Mouse (Mus musculus) liver, adult 2 months (tissue): ENCODE measurements around the gene Dst. TPM values are rescaled to one million over a fixed set of nuclear protein-coding genes. Genes with fewer than 3 reads are reported as not detected.

ENCODE experiments used
- DNase-seq: peaks from one replicate; pipeline ENCODE4 v3.0.0-alpha.2; 2011; ENCODE audit warnings: low read depth, low spot score; ENCODE audit errors: extremely low read depth
- H3K27ac ChIP-seq: fragments of 200-500 bp; replicated peaks from 2 replicates; pipeline ENCODE4 v1.5.1; 2012; ENCODE audit warnings: low read depth, mild to moderate bottlenecking, control low read depth, inconsistent platforms, low read length; ENCODE audit not compliant: insufficient read depth
- H3K27me3 ChIP-seq: fragments of 200-500 bp; 2 replicates; pipeline ENCODE4 v1.6.1; 2012; ENCODE audit warnings: mild to moderate bottlenecking, moderate library complexity, low read length, inconsistent platforms; ENCODE audit not compliant: control insufficient read depth, insufficient read depth
- H3K36me3 ChIP-seq: fragments of 200-500 bp; 2 replicates; pipeline ENCODE4 v1.6.1; 2012; ENCODE audit warnings: low read length, inconsistent platforms; ENCODE audit not compliant: control insufficient read depth, insufficient read depth
- H3K4me1 ChIP-seq: fragments of 200-500 bp; 2 replicates; pipeline ENCODE4 v1.6.1; 2011; ENCODE audit warnings: low read length; ENCODE audit not compliant: control insufficient read depth, insufficient read depth
- H3K4me3 ChIP-seq: fragments of 200-500 bp; 2 replicates; pipeline ENCODE4 v1.5.1; 2011; ENCODE audit warnings: low read depth, mild to moderate bottlenecking, control low read depth, low read length, moderate library complexity; ENCODE audit not compliant: insufficient read depth
- H3K79me2 ChIP-seq: fragments of 200-500 bp; 2 replicates; pipeline ENCODE4 v1.6.1; 2012; ENCODE audit warnings: inconsistent platforms, mild to moderate bottlenecking, low read length, moderate library complexity; ENCODE audit not compliant: control insufficient read depth, insufficient read depth
- H3K9ac ChIP-seq: fragments of 200-500 bp; 2 replicates; pipeline ENCODE4 v1.6.1; 2012; ENCODE audit warnings: low read depth, mild to moderate bottlenecking, control low read depth, inconsistent platforms, low read length
- CTCF ChIP-seq: fragments of 200-500 bp; IDR thresholded peaks from 2 replicates; pipeline ENCODE4 v1.5.1; 2011; ENCODE audit warnings: low read depth, low read length, control low read depth
- POLR2A ChIP-seq: fragments of 200-500 bp; IDR thresholded peaks from 2 replicates; pipeline ENCODE4 v1.6.1; 2011; ENCODE audit warnings: low read length, control low read depth; ENCODE audit not compliant: insufficient read depth; ENCODE audit errors: extremely low read depth
- whole genome bisulfite sequencing: fragments of 180-500 bp; shearing (Covaris S2); methylation state at CpG from one replicate; pipeline ENCODE4 v1.1.7; 2018; 5-methylcytosine and 5-hydroxymethylcytosine counted together
- polyA plus RNA-seq: library from polyadenylated mRNA; depleted of rRNA; stranded (reverse); fragments of >200 nt; gene quantifications from 2 replicates; pipeline ENCODE4 v1.2.3, GENCODE M21; 2012; rRNA removed
- total RNA-seq: library from RNA; depleted of rRNA; stranded (reverse); fragments of >200 nt; gene quantifications from 2 replicates; pipeline ENCODE4 v1.2.3, GENCODE M21; 2014; rRNA removed

Gene Dst
- total RNA-seq (53.6 and 60.4 TPM in 2 replicates), polyA plus RNA-seq (10.5 and 14.8 TPM in 2 replicates)

GRCm38 (mm10) chr1:33908191-33908962, at the start of gene Dst:
Gene Dst (plus strand): TSS chr1:33908225.
- Histone ChIP-seq H3K79me2 (no peaks in the 10 kb centered on the region), H3K4me1 (no peaks in the 10 kb centered on the region; the same call in 1 of the 2 replicates), H3K27me3 (peaks cover 17% of the 10 kb centered on the region), H3K27ac (no peak within 1 kb of the TSS), H3K4me3 (peak within 1 kb of the TSS; percentile 42; the same call in 1 of the 2 replicates), H3K9ac (no peak within 1 kb of the TSS), H3K36me3 (no peaks in the 10 kb centered on the region)
- 4% methylated on average over 44 of the region's 44 CpGs for WGBS
- DNase-seq = no peak
- TF ChIP-seq CTCF (no peak), POLR2A (no peak)

- TF ChIP-seq CTCF (no peak), POLR2A (no peak)
- no peak for DNase-seq
- H3K79me2 ChIP-seq = no peaks in the 10 kb centered on the region
- no peak overlapping the region for H3K4me3 ChIP-seq
- H3K9ac ChIP-seq = no peak overlapping the region
- H3K27ac ChIP-seq = no peak overlapping the region
- 80% methylated on average over 2 of the region's 2 CpGs for WGBS
- H3K4me1 ChIP-seq = no peaks in the 10 kb centered on the region
- no peaks in the 10 kb centered on the region for H3K36me3 ChIP-seq
- H3K27me3 ChIP-seq = no peaks in the 10 kb centered on the region
Measured at GRCm38 (mm10) chr1:33869031-33869430, 39.0 kb upstream of the Dst start.

GRCm38 (mm10) chr1:33869437-33869836, 38.6 kb upstream of the Dst start:
- WGBS = 92% methylated on average over 3 of the region's 3 CpGs
- no peak overlapping the region for H3K27ac ChIP-seq
- no peaks in the 10 kb centered on the region for H3K27me3 ChIP-seq
- no peaks in the 10 kb centered on the region for H3K4me1 ChIP-seq
- H3K9ac ChIP-seq = no peak overlapping the region
- no peak for DNase-seq
- H3K4me3 ChIP-seq = no peak overlapping the region
- H3K79me2 ChIP-seq = no peaks in the 10 kb centered on the region
- H3K36me3 ChIP-seq = no peaks in the 10 kb centered on the region
- TF ChIP-seq CTCF (no peak), POLR2A (no peak)

- no peak for TF ChIP-seq POLR2A
- no peak for TF ChIP-seq CTCF
- no peaks in the 10 kb centered on the region for H3K36me3 ChIP-seq
- 92% methylated on average over 5 of the region's 5 CpGs for WGBS
- no peaks in the 10 kb centered on the region for H3K79me2 ChIP-seq
- no peak overlapping the region for H3K27ac ChIP-seq
- no peak overlapping the region for H3K9ac ChIP-seq
- no peaks in the 10 kb centered on the region for H3K4me1 ChIP-seq
- DNase-seq = no peak
- H3K4me3 ChIP-seq = no peak overlapping the region
- H3K27me3 ChIP-seq = no peaks in the 10 kb centered on the region
Measured at GRCm38 (mm10) chr1:33873561-33873960, 34.5 kb upstream of the Dst start.

- Histone ChIP-seq H3K79me2 (no peaks in the 10 kb centered on the region), H3K4me3 (no peak overlapping the region), H3K27me3 (no peaks in the 10 kb centered on the region), H3K27ac (no peak overlapping the region), H3K36me3 (no peaks in the 10 kb centered on the region), H3K9ac (no peak overlapping the region), H3K4me1 (no peaks in the 10 kb centered on the region)
- 60% methylated on average over 6 of the region's 6 CpGs for WGBS
- TF ChIP-seq CTCF (no peak), POLR2A (no peak)
- no peak for DNase-seq
Measured at GRCm38 (mm10) chr1:33875691-33876090, 32.3 kb upstream of the Dst start.

GRCm38 (mm10) chr1:33876416-33876815, 31.6 kb upstream of the Dst start:
- Histone ChIP-seq H3K79me2 (no peaks in the 10 kb centered on the region), H3K9ac (no peak overlapping the region), H3K4me3 (no peak overlapping the region), H3K27ac (no peak overlapping the region), H3K36me3 (no peaks in the 10 kb centered on the region), H3K27me3 (no peaks in the 10 kb centered on the region), H3K4me1 (no peaks in the 10 kb centered on the region)
- WGBS = 85% methylated on average over 3 of the region's 3 CpGs
- TF ChIP-seq CTCF = no peak
- no peak for TF ChIP-seq POLR2A
- DNase-seq = peak; percentile 28
